Mouse (Mus musculus) limb, embryonic 10.5 days (tissue): Measurements from ENCODE around the gene 9330182L06Rik. TPM values are rescaled to one million over a fixed set of nuclear protein-coding genes. Genes with fewer than 3 reads are reported as not detected.
A peak's percentile ranks its signal among the peaks of the same experiment; 100 is the strongest.

Experiments
- DNase-seq: peaks from one replicate; pipeline ENCODE4 v3.0.0-alpha.2; 2017; ENCODE audit warnings: low spot score
- H3K27ac ChIP-seq: fragments of 300-500 bp; sonication (generic); 2 replicates; pipeline ENCODE4 v1.5.1; 2016; ENCODE audit warnings: mild to moderate bottlenecking
- H3K27me3 ChIP-seq: fragments of 300-500 bp; sonication (generic); 2 replicates; pipeline ENCODE4 v1.6.1; 2016; ENCODE audit warnings: low read depth, mild to moderate bottlenecking; ENCODE audit not compliant: poor library complexity, severe bottlenecking
- H3K36me3 ChIP-seq: fragments of 300-500 bp; sonication (generic); 2 replicates; pipeline ENCODE4 v1.6.1; 2016; ENCODE audit warnings: mild to moderate bottlenecking, moderate library complexity
- H3K4me1 ChIP-seq: fragments of 300-500 bp; sonication (generic); 2 replicates; pipeline ENCODE4 v1.6.1; 2016
- H3K4me3 ChIP-seq: fragments of 300-500 bp; sonication (generic); 2 replicates; pipeline ENCODE4 v1.5.1; 2016; ENCODE audit warnings: mild to moderate bottlenecking, moderate library complexity
- H3K9me3 ChIP-seq: fragments of 300-500 bp; sonication (generic); replicated peaks from 2 replicates; pipeline ENCODE4 v1.6.1; 2016; ENCODE audit warnings: mild to moderate bottlenecking
- WGBS: fragments of 180-500 bp; shearing (Covaris S2); methylation state at CpG from one replicate; pipeline ENCODE4 v1.1.7; 2016; 5-methylcytosine and 5-hydroxymethylcytosine counted together
- polyA plus RNA-seq: library from polyadenylated mRNA; unstranded; fragments of >200 nt; fragmentation: Nextera tagmentation; extraction: Ambion mirVana; gene quantifications from 2 replicates; pipeline ENCODE4 v1.2.1, GENCODE M21; 2016

9330182L06Rik gene
- 1.4 and 1.5 TPM in 2 replicates for polyA plus RNA-seq

- DNase-seq = peak; percentile 72
- peak within 1 kb of the TSS; percentile 76 for H3K4me3 ChIP-seq
- H3K9me3 ChIP-seq = no peaks in the 10 kb centered on the region
- peak within 1 kb of the TSS; percentile 82 for H3K27ac ChIP-seq
- WGBS = under 1% methylated on average over 47 of the region's 47 CpGs
- no peaks in the 10 kb centered on the region for H3K36me3 ChIP-seq
- H3K4me1 ChIP-seq = peaks cover 4% of the 10 kb centered on the region; the same call in 1 of the 2 replicates
- H3K27me3 ChIP-seq = peaks cover 11% of the 10 kb centered on the region; the same call in 1 of the 2 replicates
Measured at GRCm38 (mm10) chr5:9265586-9266279, at the start of gene 9330182L06Rik. Gene 9330182L06Rik (plus strand): TSS chr5:9266118.

DNA sequence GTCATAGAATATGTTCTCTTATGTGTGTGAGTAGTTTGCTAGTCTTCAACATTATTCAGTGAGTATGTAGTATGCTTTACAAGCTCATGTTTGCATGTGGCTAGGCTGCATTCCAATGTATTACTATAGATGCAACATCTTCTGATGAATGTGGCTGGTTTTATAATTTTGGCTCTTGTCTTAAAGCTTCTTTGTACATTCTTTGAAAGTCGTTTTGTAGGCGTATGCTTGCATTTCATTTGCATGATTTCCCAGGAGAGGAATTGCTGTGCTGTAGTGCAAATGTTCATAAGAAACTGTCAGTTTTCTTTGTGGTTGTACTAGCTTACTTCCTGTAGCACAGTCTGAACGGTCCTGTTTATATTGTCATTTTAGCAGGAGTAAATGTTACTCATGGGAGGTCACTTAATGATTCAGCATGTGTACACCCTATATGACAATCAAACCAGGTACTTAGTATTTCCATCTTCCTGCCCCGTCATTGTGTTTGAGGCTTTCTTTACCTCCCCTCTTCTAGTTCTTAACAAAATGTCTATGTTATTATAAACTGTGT is 38.4 kb upstream of the 9330182L06Rik start:
- Histone ChIP-seq H3K36me3 (no peaks in the 10 kb centered on the region), H3K27me3 (no peaks in the 10 kb centered on the region), H3K4me1 (no peaks in the 10 kb centered on the region), H3K4me3 (no peak overlapping the region), H3K27ac (no peak overlapping the region), H3K9me3 (no peaks in the 10 kb centered on the region)
- DNase-seq = no peak
- 91% methylated on average over 4 of the region's 4 CpGs for WGBS

DNA sequence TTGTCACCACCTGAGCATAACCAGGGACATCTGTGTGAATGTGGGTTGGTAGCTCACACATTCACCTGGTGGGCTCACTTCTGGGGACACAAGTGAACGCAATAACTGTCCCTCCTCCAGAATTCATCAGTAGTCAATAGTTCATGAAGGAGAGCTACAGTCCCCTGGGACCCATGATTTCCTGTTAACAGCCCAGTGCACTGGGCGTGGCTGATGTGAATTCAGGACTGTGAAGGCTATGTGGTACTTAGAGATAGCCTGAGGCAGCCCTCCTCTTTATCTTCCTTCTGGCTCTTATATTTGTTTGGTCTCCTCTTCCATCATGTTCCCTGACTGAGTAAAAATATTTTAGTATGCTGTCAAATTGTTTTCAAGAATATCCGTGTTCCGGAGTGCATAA is 1.6 kb upstream of the 9330182L06Rik start:
- Histone ChIP-seq H3K27ac (no peak overlapping the region), H3K4me1 (peaks cover 4% of the 10 kb centered on the region; the same call in 1 of the 2 replicates), H3K27me3 (peaks cover 11% of the 10 kb centered on the region; the same call in 1 of the 2 replicates), H3K4me3 (no peak overlapping the region), H3K9me3 (no peaks in the 10 kb centered on the region), H3K36me3 (no peaks in the 10 kb centered on the region)
- no peak for DNase-seq
- WGBS = 85% methylated on average over 4 of the region's 4 CpGs

DNA sequence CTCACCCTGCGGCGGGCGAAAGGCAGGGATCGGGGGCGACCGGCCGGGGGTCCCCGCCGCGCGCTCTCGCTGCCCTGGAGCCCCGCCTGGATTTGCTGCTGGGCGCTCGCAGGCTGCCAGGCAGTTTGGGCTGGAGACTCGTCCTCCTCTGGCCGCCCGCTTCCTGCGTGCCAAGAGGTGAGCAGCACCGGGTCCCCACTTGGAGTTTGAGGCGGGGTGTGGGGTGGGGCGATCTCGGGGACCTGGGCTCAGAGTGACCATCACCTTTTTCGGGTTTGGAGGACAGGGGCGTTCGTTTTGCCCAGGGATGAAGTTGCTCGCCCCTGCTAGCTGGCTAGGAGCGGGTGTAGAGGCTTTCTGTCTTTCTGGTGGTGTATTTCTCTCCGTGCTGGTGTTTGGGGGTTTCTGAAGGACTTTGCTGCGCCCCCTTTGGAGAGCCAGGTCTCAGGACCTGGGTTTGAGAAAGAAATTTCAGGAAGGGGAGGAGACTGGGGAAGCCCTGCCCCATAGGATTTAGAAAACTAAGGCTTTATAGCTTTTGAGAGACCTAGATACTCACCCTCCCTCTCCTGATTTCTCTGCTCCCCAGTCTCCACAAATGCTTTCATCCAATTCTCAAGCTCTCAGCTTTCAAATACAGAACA is 484 bp downstream of the 9330182L06Rik start:
- no peaks in the 10 kb centered on the region for H3K36me3 ChIP-seq
- no peak for DNase-seq
- H3K27me3 ChIP-seq = peaks cover 10% of the 10 kb centered on the region; the same call in 1 of the 2 replicates
- no peaks in the 10 kb centered on the region for H3K9me3 ChIP-seq
- peaks cover 4% of the 10 kb centered on the region; the same call in 1 of the 2 replicates for H3K4me1 ChIP-seq
- H3K27ac ChIP-seq = peak overlapping the region; percentile 82
- under 1% methylated on average over 30 of the region's 30 CpGs for WGBS
- H3K4me3 ChIP-seq = peak overlapping the region; percentile 76

DNA sequence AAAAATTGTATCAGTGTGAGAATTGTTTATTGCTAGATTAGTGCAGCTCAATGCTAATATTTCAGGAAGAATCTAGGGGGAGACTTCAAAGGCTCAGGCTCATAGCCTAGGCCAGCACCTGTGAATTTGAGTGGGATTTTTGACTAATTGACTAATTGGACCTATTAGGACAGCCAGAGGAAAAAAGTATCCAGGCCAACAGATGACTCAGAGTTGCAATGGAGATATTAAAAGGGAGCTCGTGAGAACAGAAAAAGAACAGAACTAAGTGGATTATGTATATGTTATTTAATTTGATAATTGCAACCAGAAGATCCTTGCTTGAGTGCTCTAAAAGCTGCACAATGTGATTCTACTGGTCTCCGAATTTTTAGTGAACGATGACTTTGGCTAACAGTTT is 3.7 kb downstream of the 9330182L06Rik start:
- Histone ChIP-seq H3K4me1 (peaks cover 4% of the 10 kb centered on the region; the same call in 1 of the 2 replicates), H3K27ac (no peak overlapping the region), H3K36me3 (no peaks in the 10 kb centered on the region), H3K4me3 (no peak overlapping the region), H3K9me3 (no peaks in the 10 kb centered on the region), H3K27me3 (no peaks in the 10 kb centered on the region)
- WGBS = 90% methylated on average over 3 of the region's 3 CpGs
- no peak for DNase-seq

GRCm38 (mm10) chr5:9272976-9273375 is 7.1 kb downstream of the 9330182L06Rik start:
- no peaks in the 10 kb centered on the region for H3K36me3 ChIP-seq
- H3K27me3 ChIP-seq = no peaks in the 10 kb centered on the region
- no peaks in the 10 kb centered on the region for H3K9me3 ChIP-seq
- no peak overlapping the region for H3K27ac ChIP-seq
- no peak for DNase-seq
- no peak overlapping the region for H3K4me3 ChIP-seq
- WGBS = 94% methylated on average over 3 of the region's 3 CpGs
- no peaks in the 10 kb centered on the region for H3K4me1 ChIP-seq

- WGBS = 84% methylated on average over 2 of the region's 2 CpGs
- no peaks in the 10 kb centered on the region for H3K4me1 ChIP-seq
- H3K27me3 ChIP-seq = no peaks in the 10 kb centered on the region
- DNase-seq = no peak
- no peaks in the 10 kb centered on the region for H3K36me3 ChIP-seq
- no peak overlapping the region for H3K4me3 ChIP-seq
- no peak overlapping the region for H3K27ac ChIP-seq
- no peaks in the 10 kb centered on the region for H3K9me3 ChIP-seq
Measured at GRCm38 (mm10) chr5:9295777-9296549, 30.0 kb downstream of the 9330182L06Rik start.

DNA sequence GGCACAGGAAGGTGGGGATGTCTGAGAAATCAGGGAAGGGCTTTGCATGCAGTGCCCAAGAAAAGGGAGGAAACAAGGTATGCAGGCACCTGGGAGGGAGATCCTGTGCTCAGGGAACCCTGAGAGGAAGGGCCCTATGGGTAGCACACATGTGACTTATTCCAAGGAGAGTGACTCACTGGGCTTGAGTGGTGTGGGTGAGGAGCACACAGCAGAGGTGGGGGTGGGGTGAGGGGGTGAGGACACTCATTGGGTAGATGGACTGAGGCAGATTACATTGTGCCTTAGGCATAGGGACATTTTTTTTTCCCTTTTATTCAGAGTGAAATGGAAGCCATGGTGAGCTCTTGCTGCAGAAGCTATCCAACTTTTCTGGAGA is 30.6 kb downstream of the 9330182L06Rik start:
- no peak for DNase-seq
- Histone ChIP-seq H3K27ac (no peak overlapping the region), H3K9me3 (no peaks in the 10 kb centered on the region), H3K36me3 (no peaks in the 10 kb centered on the region), H3K4me1 (no peaks in the 10 kb centered on the region), H3K4me3 (no peak overlapping the region), H3K27me3 (no peaks in the 10 kb centered on the region)

- 80% methylated on average over 1 of the region's 1 CpGs for WGBS
- H3K36me3 ChIP-seq = no peaks in the 10 kb centered on the region
- no peaks in the 10 kb centered on the region for H3K9me3 ChIP-seq
- no peak overlapping the region for H3K4me3 ChIP-seq
- no peak for DNase-seq
- H3K4me1 ChIP-seq = no peaks in the 10 kb centered on the region
- no peak overlapping the region for H3K27ac ChIP-seq
- H3K27me3 ChIP-seq = no peaks in the 10 kb centered on the region
Measured at GRCm38 (mm10) chr5:9326863-9327262, 60.9 kb downstream of the 9330182L06Rik start.

DNA sequence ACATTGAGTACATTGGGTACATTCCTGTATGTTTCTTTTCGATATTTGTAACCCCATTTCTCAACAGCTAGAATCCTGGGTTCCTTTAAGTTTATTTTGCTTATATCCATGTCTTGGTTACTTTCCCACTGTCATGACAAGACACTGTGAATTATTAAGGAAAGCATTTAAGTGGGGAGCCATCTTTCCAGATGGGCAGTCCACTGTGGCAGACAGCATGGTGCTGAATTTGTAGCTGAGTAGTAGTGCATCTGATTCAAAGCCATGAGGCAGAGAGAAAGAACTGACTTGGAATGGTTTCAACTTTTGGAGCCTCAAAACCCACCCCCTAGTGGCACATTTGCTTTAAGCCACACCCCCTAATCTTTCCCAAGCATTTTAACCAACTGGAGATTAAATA is 61.6 kb downstream of the 9330182L06Rik start:
- Histone ChIP-seq H3K9me3 (no peaks in the 10 kb centered on the region), H3K27me3 (no peaks in the 10 kb centered on the region), H3K4me1 (no peaks in the 10 kb centered on the region), H3K4me3 (no peak overlapping the region), H3K36me3 (no peaks in the 10 kb centered on the region), H3K27ac (no peak overlapping the region)
- DNase-seq = no peak
- 96% methylated on average over 1 of the region's 1 CpGs for WGBS

DNA sequence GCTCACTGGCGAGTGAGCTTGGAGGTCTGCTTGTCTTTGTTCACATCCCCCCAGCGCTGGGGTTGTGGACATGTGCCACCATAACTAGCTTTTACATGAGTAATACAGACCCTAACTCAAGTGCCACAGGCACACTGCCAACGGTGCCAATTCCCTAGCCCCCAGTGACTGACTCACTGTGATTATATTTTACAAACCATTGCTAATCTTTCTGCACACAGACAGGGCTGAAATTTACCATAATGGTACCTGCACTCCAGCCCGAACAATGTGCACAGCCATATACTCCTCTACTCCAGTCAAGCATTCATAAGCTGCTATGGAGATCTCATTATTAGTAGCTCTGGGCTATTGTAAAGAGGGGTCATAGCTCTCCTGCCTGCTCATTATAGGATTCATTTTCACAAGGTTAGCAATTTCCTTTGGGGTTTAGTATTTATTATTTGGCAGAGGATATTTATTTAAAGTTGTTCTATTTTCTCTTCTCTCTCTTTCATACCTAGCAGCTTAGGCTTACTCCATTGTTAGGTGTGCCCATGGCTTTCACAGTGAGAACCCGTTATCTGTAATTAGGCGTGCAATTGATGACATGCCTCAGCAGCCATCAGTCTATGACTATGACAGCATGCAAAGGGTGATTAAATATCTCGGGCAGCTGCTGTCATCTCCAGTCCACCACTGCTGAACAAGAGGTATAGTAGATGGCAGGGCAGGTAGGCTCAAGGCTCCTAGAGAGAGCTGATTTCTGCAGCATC is 73.0 kb downstream of the 9330182L06Rik start:
- DNase-seq = no peak
- no peak overlapping the region for H3K27ac ChIP-seq
- no peak overlapping the region for H3K4me3 ChIP-seq
- H3K9me3 ChIP-seq = no peaks in the 10 kb centered on the region
- WGBS = 81% methylated on average over 7 of the region's 7 CpGs
- H3K4me1 ChIP-seq = no peaks in the 10 kb centered on the region
- no peaks in the 10 kb centered on the region for H3K36me3 ChIP-seq
- H3K27me3 ChIP-seq = no peaks in the 10 kb centered on the region

- Histone ChIP-seq H3K4me3 (no peak overlapping the region), H3K27ac (no peak overlapping the region), H3K9me3 (no peaks in the 10 kb centered on the region), H3K27me3 (no peaks in the 10 kb centered on the region), H3K4me1 (no peaks in the 10 kb centered on the region), H3K36me3 (no peaks in the 10 kb centered on the region)
- WGBS = 89% methylated on average over 8 of the region's 8 CpGs
- DNase-seq = no peak
Measured at GRCm38 (mm10) chr5:9339511-9340173, 73.7 kb downstream of the 9330182L06Rik start.
